Mouse (Mus musculus) MEL (cell line): ENCODE results near the gene Khdrbs2. TPM values are rescaled to one million over a fixed set of nuclear protein-coding genes. Genes with fewer than 3 reads are reported as not detected.

ENCODE experiments used
- DNase-seq: peaks from one replicate; pipeline ENCODE4 v3.0.0; 2011; ENCODE audit warnings: low read depth, low spot score
- H3K27ac ChIP-seq: 2 replicates; pipeline ENCODE4 v1.5.1; 2012; ENCODE audit warnings: low read depth, mild to moderate bottlenecking, control low read depth, low read length, moderate library complexity; ENCODE audit not compliant: control insufficient read depth
- H3K27me3 ChIP-seq, 2 experiments: fragments of 150-350 bp in 1 of 2; sonication (generic) in 1 of 2; 2 replicates each; pipeline ENCODE4 v1.6.1; 2012; ENCODE audit warnings: low read length in 2 of 2, mild to moderate bottlenecking in 2 of 2, improper control_type of control experiment in 1 of 2, moderate library complexity in 1 of 2; ENCODE audit not compliant: insufficient read depth in 2 of 2, control insufficient read depth in 1 of 2
- H3K36me3 ChIP-seq, 2 experiments: 2 replicates each; pipeline ENCODE4 v1.6.1; 2012 to 2014; ENCODE audit warnings: low read length in 2 of 2, improper control_type of control experiment in 1 of 2, inconsistent platforms in 1 of 2, mild to moderate bottlenecking in 1 of 2; ENCODE audit not compliant: insufficient read depth in 2 of 2, control insufficient read depth in 1 of 2
- H3K4me1 ChIP-seq, 2 experiments: fragments of 150-350 bp in 1 of 2; sonication (generic) in 1 of 2; 2 replicates each; pipeline ENCODE4 v1.6.1; 2012; ENCODE audit warnings: low read length in 2 of 2, improper control_type of control experiment in 1 of 2, mild to moderate bottlenecking in 1 of 2; ENCODE audit not compliant: insufficient read depth in 2 of 2, control insufficient read depth in 1 of 2
- H3K4me3 ChIP-seq, 2 experiments: fragments of 150-350 bp in 1 of 2; sonication (generic) in 1 of 2; 2 replicates each; pipeline ENCODE4 v1.5.1; 2012; ENCODE audit warnings: low read depth in 2 of 2, low read length in 2 of 2, mild to moderate bottlenecking in 2 of 2, moderate library complexity in 2 of 2, control low read depth in 1 of 2, improper control_type of control experiment in 1 of 2; ENCODE audit not compliant: control insufficient read depth in 1 of 2, insufficient read depth in 1 of 2
- H3K79me2 ChIP-seq: 2 replicates; pipeline ENCODE4 v1.6.1; 2012; ENCODE audit warnings: mild to moderate bottlenecking, low read length, moderate library complexity; ENCODE audit not compliant: control insufficient read depth, poor library complexity, insufficient read depth
- H3K9ac ChIP-seq: 2 replicates; pipeline ENCODE4 v1.6.1; 2012; ENCODE audit warnings: low read depth, mild to moderate bottlenecking, control low read depth, low read length, moderate library complexity; ENCODE audit not compliant: control insufficient read depth, poor library complexity, severe bottlenecking
- H3K9me3 ChIP-seq: fragments of 150-350 bp; sonication (generic); replicated peaks from 2 replicates; pipeline ENCODE4 v1.6.1; 2012; ENCODE audit warnings: mild to moderate bottlenecking, low read length, improper control_type of control experiment, moderate library complexity; ENCODE audit not compliant: insufficient read depth
- CHD2 ChIP-seq: IDR thresholded peaks from 2 replicates; pipeline ENCODE4 v1.6.1; 2011; ENCODE audit warnings: low read length, improper control_type of control experiment
- E2F4 ChIP-seq: IDR thresholded peaks from 2 replicates; pipeline ENCODE4 v1.6.1; 2011; ENCODE audit warnings: low read depth, low read length, improper control_type of control experiment, borderline replicate concordance
- EP300 ChIP-seq, 2 experiments: IDR thresholded peaks; 2 replicates each; pipeline ENCODE4 v1.6.1; 2011; ENCODE audit warnings: improper control_type of control experiment in 2 of 2, low read length in 2 of 2, low read depth in 1 of 2, mild to moderate bottlenecking in 1 of 2
- ETS1 ChIP-seq: IDR thresholded peaks from 2 replicates; pipeline ENCODE4 v1.6.1; 2012; ENCODE audit warnings: low read depth, mild to moderate bottlenecking, inconsistent platforms, low read length, improper control_type of control experiment, moderate library complexity
- GATA1 ChIP-seq: IDR thresholded peaks from 2 replicates; pipeline ENCODE4 v1.6.1; 2011; ENCODE audit warnings: low read depth, low read length, improper control_type of control experiment
- MAFK ChIP-seq: IDR thresholded peaks from 2 replicates; pipeline ENCODE4 v1.6.1; 2011; ENCODE audit warnings: low read depth, mild to moderate bottlenecking, low read length, improper control_type of control experiment, borderline replicate concordance
- MAX ChIP-seq: IDR thresholded peaks from 2 replicates; pipeline ENCODE4 v1.6.1; 2011; ENCODE audit warnings: low read length, improper control_type of control experiment
- MAZ ChIP-seq: IDR thresholded peaks from 2 replicates; pipeline ENCODE4 v1.6.1; 2012; ENCODE audit warnings: low read depth, mild to moderate bottlenecking, inconsistent platforms, low read length, improper control_type of control experiment
- MXI1 ChIP-seq: IDR thresholded peaks from 2 replicates; pipeline ENCODE4 v1.6.1; 2011; ENCODE audit warnings: mild to moderate bottlenecking, low read depth, low read length, improper control_type of control experiment
- MYB ChIP-seq: IDR thresholded peaks from 2 replicates; pipeline ENCODE4 v1.6.1; 2011; ENCODE audit warnings: mild to moderate bottlenecking, low read depth, low read length, improper control_type of control experiment
- NELFE ChIP-seq: IDR thresholded peaks from 2 replicates; pipeline ENCODE4 v1.6.1; 2011; ENCODE audit warnings: low read depth, low read length, improper control_type of control experiment
- POLR2AphosphoS2 ChIP-seq: IDR thresholded peaks from 2 replicates; pipeline ENCODE4 v1.6.1; 2011; ENCODE audit warnings: low read length, improper control_type of control experiment
- RAD21 ChIP-seq: IDR thresholded peaks from 2 replicates; pipeline ENCODE4 v1.6.1; 2011; ENCODE audit warnings: mild to moderate bottlenecking, low read depth, low read length, improper control_type of control experiment
- RCOR1 ChIP-seq: IDR thresholded peaks from 2 replicates; pipeline ENCODE4 v1.6.1; 2012; ENCODE audit warnings: low read depth, mild to moderate bottlenecking, inconsistent platforms, low read length, improper control_type of control experiment
- SMC3 ChIP-seq: IDR thresholded peaks from 2 replicates; pipeline ENCODE4 v1.6.1; 2011; ENCODE audit warnings: low read depth, low read length, improper control_type of control experiment
- TAL1 ChIP-seq: IDR thresholded peaks from 2 replicates; pipeline ENCODE4 v1.6.1; 2012; ENCODE audit warnings: mild to moderate bottlenecking, inconsistent platforms, low read length, moderate library complexity, mixed read lengths
- TCF12 ChIP-seq: IDR thresholded peaks from 2 replicates; pipeline ENCODE4 v1.6.1; 2014; ENCODE audit warnings: low read depth, mild to moderate bottlenecking, inconsistent platforms, low read length, improper control_type of control experiment, moderate library complexity
- UBTF ChIP-seq: IDR thresholded peaks from 2 replicates; pipeline ENCODE4 v1.6.1; 2012; ENCODE audit warnings: low read depth, mild to moderate bottlenecking, inconsistent platforms, low read length, improper control_type of control experiment, moderate library complexity, borderline replicate concordance; ENCODE audit not compliant: insufficient read depth
- USF2 ChIP-seq, 2 experiments: IDR thresholded peaks; 2 replicates each; pipeline ENCODE4 v1.6.1; 2011 to 2012; ENCODE audit warnings: improper control_type of control experiment in 2 of 2, low read length in 2 of 2, borderline replicate concordance in 1 of 2, inconsistent platforms in 1 of 2, low read depth in 1 of 2, mild to moderate bottlenecking in 1 of 2; ENCODE audit not compliant: insufficient read depth in 1 of 2
- ZKSCAN1 ChIP-seq: IDR thresholded peaks from 2 replicates; pipeline ENCODE4 v1.6.1; 2012; ENCODE audit warnings: low read depth, mild to moderate bottlenecking, inconsistent platforms, low read length, improper control_type of control experiment, moderate library complexity
- ZNF384 ChIP-seq: IDR thresholded peaks from 2 replicates; pipeline ENCODE4 v1.6.1; 2012; ENCODE audit warnings: low read depth, mild to moderate bottlenecking, inconsistent platforms, low read length, improper control_type of control experiment
- polyA plus RNA-seq, 2 experiments: library from polyadenylated mRNA; stranded (reverse) in 1 of 2; unstranded in 1 of 2; fragments of >175 nt in 1 of 2; fragments of >200 nt in 1 of 2; gene quantifications; 2 replicates each; pipeline versions ENCODE4 v1.2.1 to v1.2.4; 2012; ENCODE audit warnings: low replicate concordance in 2 of 2, low read depth in 1 of 2; ENCODE audit not compliant: insufficient read length in 2 of 2, insufficient read depth in 1 of 2, missing spikeins in 1 of 2
- total RNA-seq: library from RNA; depleted of rRNA; stranded (reverse); fragments of 300-350 nt; gene quantifications from 2 replicates; pipeline ENCODE4 v1.2.3, GENCODE M21; 2012

Khdrbs2 gene
- total and polyA plus RNA-seq, 3 experiments, result not detected

DNA sequence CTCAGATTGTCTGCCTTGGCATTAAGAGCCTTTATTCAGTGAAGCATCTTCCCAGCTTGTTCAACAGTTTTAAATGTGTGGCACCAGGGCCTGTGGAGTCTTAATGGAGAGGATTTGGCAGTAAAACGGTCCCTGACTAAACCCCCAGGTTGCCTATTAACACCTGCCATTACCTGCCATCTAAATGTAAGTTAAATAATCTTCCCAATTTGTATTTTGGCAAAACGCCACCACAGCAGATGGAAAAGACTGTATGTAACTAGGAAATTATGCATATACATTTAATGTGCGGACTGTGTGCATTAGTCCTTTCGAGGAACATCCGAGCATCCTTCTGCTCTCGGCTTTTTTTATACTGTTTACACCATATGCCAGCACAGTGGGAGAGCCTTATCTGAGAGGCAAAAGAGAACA, 290.6 kb downstream of the Khdrbs2 start:
- Histone ChIP-seq H3K27ac (no peak overlapping the region), H3K36me3 (no peaks in the 10 kb centered on the region), H3K4me1 (no peaks in the 10 kb centered on the region), H3K9me3 (no peaks in the 10 kb centered on the region), H3K27me3 (no peaks in the 10 kb centered on the region), H3K4me3 (no peak overlapping the region), H3K9ac (no peak overlapping the region), H3K79me2 (no peaks in the 10 kb centered on the region)
- DNase-seq, result no peak
- TF ChIP-seq CHD2, result no peak
- TF ChIP-seq USF2 (IDR thresholded peaks at IDR 0.05; ENCODE audit: borderline replicate concordance in 1 of 2, insufficient read depth in 1 of 2, low read depth in 1 of 2, low read length in 2 of 2), result no peak
- no peak for TF ChIP-seq MAX
- no peak for TF ChIP-seq MAFK
- no peak for TF ChIP-seq TAL1
- TF ChIP-seq E2F4, result no peak
- no peak for TF ChIP-seq RCOR1
- TF ChIP-seq EP300 (IDR thresholded peaks at IDR 0.05; ENCODE audit: low read depth in 1 of 2, low read length in 2 of 2), result no peak
- TF ChIP-seq MAZ, result no peak
- no peak for TF ChIP-seq RAD21
- TF ChIP-seq, all 39 proteins: peak for 0

DNA sequence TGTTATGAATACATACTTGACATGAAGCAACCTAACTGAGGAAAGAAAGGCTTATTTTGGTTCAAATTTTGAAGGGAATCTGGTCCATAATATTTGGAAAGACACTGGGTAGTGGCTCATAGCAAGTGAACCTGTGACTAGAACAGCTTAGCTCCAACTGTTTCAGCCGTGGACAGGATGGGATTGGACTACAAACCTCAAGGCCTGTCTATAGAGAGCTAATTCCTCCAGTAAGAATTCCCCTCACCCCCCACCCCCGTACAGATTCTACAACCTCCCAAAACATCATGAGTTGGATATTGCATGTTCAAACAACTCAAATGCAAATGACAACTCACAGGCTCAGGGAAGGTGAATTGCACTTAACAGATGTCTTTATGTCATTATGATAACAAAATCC, 298.5 kb downstream of the Khdrbs2 start:
- no peak for DNase-seq
- H3K4me3 ChIP-seq, result no peak overlapping the region
- no peak overlapping the region for H3K9ac ChIP-seq
- no peaks in the 10 kb centered on the region for H3K9me3 ChIP-seq
- no peaks in the 10 kb centered on the region for H3K36me3 ChIP-seq
- no peak for TF ChIP-seq POLR2AphosphoS2
- TF ChIP-seq TCF12, result no peak
- no peak for TF ChIP-seq TAL1
- TF ChIP-seq RCOR1, result no peak
- TF ChIP-seq GATA1, result no peak
- no peak for TF ChIP-seq ETS1
- no peak for TF ChIP-seq RAD21
- TF ChIP-seq E2F4, result no peak
- TF ChIP-seq SMC3, result no peak
- no peak for TF ChIP-seq MYB
- TF ChIP-seq ZKSCAN1, result no peak
- TF ChIP-seq MAFK, result no peak
- no peak for TF ChIP-seq MXI1
- TF ChIP-seq NELFE, result no peak
- no peak for TF ChIP-seq UBTF
- no peak for TF ChIP-seq ZNF384
- H3K79me2 ChIP-seq, result no peaks in the 10 kb centered on the region
- H3K27ac ChIP-seq, result no peak overlapping the region
- H3K27me3 ChIP-seq, result no peaks in the 10 kb centered on the region
- no peaks in the 10 kb centered on the region for H3K4me1 ChIP-seq
